Mouse (Mus musculus) hindbrain, embryonic 13.5 days (tissue): Measurements from ENCODE around the gene Acad8. TPM values are rescaled to one million over a fixed set of nuclear protein-coding genes. Genes with fewer than 3 reads are reported as not detected.

ENCODE experiments used
- ATAC-seq: fragments of 200-750 bp; cut with Nextera tagmentation; 2 replicates; pipeline ENCODE4 v1.8.0; 2017; ENCODE audit warnings: moderate TSS enrichment; ENCODE audit not compliant: low FRiP score
- H3K27ac ChIP-seq: fragments of 300-500 bp; sonication (generic); 2 replicates; pipeline ENCODE4 v1.5.1; 2015; ENCODE audit warnings: inconsistent platforms, mild to moderate bottlenecking, moderate library complexity
- H3K27me3 ChIP-seq: fragments of 300-500 bp; sonication (generic); 2 replicates; pipeline ENCODE4 v1.6.1; 2015; ENCODE audit warnings: mild to moderate bottlenecking, inconsistent platforms
- H3K36me3 ChIP-seq: fragments of 300-500 bp; sonication (generic); 2 replicates; pipeline ENCODE4 v1.6.1; 2015; ENCODE audit warnings: mild to moderate bottlenecking, inconsistent platforms
- H3K4me1 ChIP-seq: fragments of 300-500 bp; sonication (generic); replicated peaks from 2 replicates; pipeline ENCODE4 v1.6.1; 2015; ENCODE audit warnings: inconsistent platforms
- H3K4me2 ChIP-seq: fragments of 300-500 bp; sonication (generic); 2 replicates; pipeline ENCODE4 v1.6.1; 2015; ENCODE audit warnings: inconsistent platforms, mild to moderate bottlenecking, moderate library complexity
- H3K4me3 ChIP-seq: fragments of 300-500 bp; sonication (generic); 2 replicates; pipeline ENCODE4 v1.5.1; 2015; ENCODE audit warnings: mild to moderate bottlenecking, inconsistent platforms
- H3K9ac ChIP-seq: fragments of 300-500 bp; sonication (generic); 2 replicates; pipeline ENCODE4 v1.6.1; 2015; ENCODE audit warnings: mild to moderate bottlenecking, inconsistent platforms
- H3K9me3 ChIP-seq: fragments of 300-500 bp; sonication (generic); 2 replicates; pipeline ENCODE4 v1.6.1; 2016; ENCODE audit warnings: inconsistent platforms
- WGBS: fragments of 180-500 bp; shearing (Covaris S2); methylation state at CpG from one replicate; pipeline ENCODE4 v1.1.7; 2015; 5-methylcytosine and 5-hydroxymethylcytosine counted together
- polyA plus RNA-seq: library from polyadenylated mRNA; unstranded; fragments of >200 nt; fragmentation: Nextera tagmentation; extraction: Ambion mirVana; gene quantifications from 2 replicates; pipeline ENCODE4 v1.2.1, GENCODE M21; 2015

Acad8 gene
- 33.0 and 36.7 TPM in 2 replicates for polyA plus RNA-seq

GRCm38 (mm10) chr9:26999461-27000395 lies at the start of gene Acad8, which contains the start of gene Thyn1:
Gene Acad8, minus strand, starts transcription at chr9:26999566.
Gene Thyn1, plus strand, starts transcription at chr9:26999710.
- Histone ChIP-seq H3K4me2 (peak within 1 kb of the TSS; percentile 87), H3K9me3 (no peaks in the 10 kb centered on the region), H3K27ac (peak within 1 kb of the TSS; percentile 76), H3K4me1 (peaks cover 26% of the 10 kb centered on the region), H3K9ac (peak within 1 kb of the TSS; percentile 83), H3K27me3 (no peaks in the 10 kb centered on the region), H3K4me3 (peak within 1 kb of the TSS; percentile 73), H3K36me3 (peaks cover 21% of the 10 kb centered on the region)
- ATAC-seq, result peak; percentile 100
- 1% methylated on average over 35 of the region's 35 CpGs for WGBS

DNA sequence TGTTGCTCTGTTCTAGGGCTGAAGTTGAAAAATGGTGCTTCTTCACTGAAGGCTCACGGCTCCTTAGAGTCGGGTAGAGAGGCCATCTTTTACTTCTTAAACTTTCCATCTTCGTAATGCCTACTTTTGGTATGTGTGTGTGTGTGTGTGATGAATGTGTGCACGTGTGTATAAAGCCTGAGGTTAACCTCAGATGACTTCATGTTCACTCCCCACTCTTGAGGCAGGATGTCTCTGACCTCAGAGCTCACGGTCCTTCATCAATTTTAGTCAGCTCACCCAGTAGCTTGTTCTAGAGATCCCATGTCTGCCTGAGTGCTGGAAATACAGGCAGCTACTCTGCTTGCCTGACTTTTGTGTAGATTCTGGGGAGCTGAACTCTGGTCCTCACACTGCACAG lies 44.5 kb upstream of the Acad8 start:
- no peak overlapping the region for H3K4me2 ChIP-seq
- H3K9me3 ChIP-seq, result no peaks in the 10 kb centered on the region
- WGBS, result 88% methylated on average over 5 of the region's 5 CpGs
- H3K4me3 ChIP-seq, result no peak overlapping the region
- ATAC-seq, result no peak
- no peak overlapping the region for H3K27ac ChIP-seq
- H3K36me3 ChIP-seq, result peaks cover 89% of the 10 kb centered on the region
- H3K4me1 ChIP-seq, result no peaks in the 10 kb centered on the region
- no peaks in the 10 kb centered on the region for H3K27me3 ChIP-seq
- H3K9ac ChIP-seq, result no peak overlapping the region

- H3K36me3 ChIP-seq, result 0 out of 2 replicates have a peak, but pooled peaks cover 5% of the 10 kb centered on the region
- peak overlapping the region; percentile 84 for H3K4me2 ChIP-seq
- H3K27ac ChIP-seq, result 0 out of 2 replicates have a peak overlapping the region, but pooled peaks have one; percentile 35
- peak overlapping the region; percentile 98 for H3K4me3 ChIP-seq
- 1% methylated on average over 17 of the region's 17 CpGs for WGBS
- no peaks in the 10 kb centered on the region for H3K9me3 ChIP-seq
- H3K4me1 ChIP-seq, result peaks cover 52% of the 10 kb centered on the region
- peak overlapping the region; percentile 77 for H3K9ac ChIP-seq
- H3K27me3 ChIP-seq, result no peaks in the 10 kb centered on the region
- ATAC-seq, result peak; percentile 58
Measured at GRCm38 (mm10) chr9:27030763-27031100, 31.4 kb upstream of the Acad8 start.

DNA sequence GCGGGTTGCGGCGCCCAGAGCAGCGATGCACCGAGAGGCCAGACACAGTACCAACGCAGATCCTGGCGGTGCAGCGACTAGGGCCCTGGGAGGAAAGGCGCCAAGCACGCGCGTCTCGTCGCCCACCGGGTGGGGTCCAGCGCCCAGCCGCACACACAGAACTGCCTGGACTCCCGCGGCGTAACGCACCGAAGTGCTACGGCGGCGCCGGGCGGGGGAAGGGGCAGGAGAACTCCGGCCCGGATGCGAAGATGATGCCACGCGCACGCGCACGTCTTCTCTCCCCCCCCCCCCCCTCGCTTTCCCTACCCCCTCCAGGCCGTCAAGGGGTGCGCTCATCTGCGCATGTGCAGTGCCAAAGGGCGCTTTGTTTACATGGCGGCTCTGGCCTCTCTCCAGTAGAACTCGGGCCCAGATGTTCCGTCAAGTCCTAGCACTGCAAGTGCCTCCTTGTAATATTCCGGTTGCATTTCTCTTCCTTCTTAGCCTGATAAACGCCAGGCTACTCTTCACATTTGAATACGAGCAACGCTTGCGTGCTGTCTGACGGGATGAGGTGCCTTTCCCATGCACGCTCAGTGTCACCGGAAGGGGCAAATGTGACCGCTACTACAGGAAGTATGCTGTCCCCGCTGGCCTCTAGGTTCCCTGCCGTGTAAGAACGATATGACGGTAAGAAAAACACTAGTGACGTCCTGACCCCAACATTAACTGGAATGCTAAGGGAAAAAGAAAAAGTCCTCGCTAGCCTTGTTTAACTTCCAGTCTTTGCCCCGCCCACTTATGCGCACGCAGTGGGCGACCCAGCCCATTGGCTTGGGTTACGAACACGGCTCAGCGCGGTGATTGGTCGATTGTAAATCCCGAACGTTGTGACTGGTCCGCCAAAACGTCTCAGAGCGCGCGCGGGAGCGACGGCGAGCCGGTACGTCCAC lies 30.7 kb upstream of the Acad8 start, which contains the start of the genes Vps26b and Ncapd3:
Gene Vps26b (minus strand): TSS at position 238 of the 935 bp plus-strand sequence.
Gene Ncapd3 (plus strand): TSS at position 348 of the 935 bp plus-strand sequence.
- Histone ChIP-seq H3K9me3 (no peaks in the 10 kb centered on the region), H3K27ac (peak within 1 kb of the TSS; percentile 96), H3K36me3 (0 out of 2 replicates have a peak, but pooled peaks cover 5% of the 10 kb centered on the region), H3K4me2 (peak within 1 kb of the TSS; percentile 84), H3K4me3 (peak within 1 kb of the TSS; percentile 98), H3K9ac (peak within 1 kb of the TSS; percentile 97), H3K27me3 (no peaks in the 10 kb centered on the region), H3K4me1 (peaks cover 54% of the 10 kb centered on the region)
- WGBS, result under 1% methylated on average over 63 of the region's 80 CpGs
- peak; percentile 95 for ATAC-seq

DNA sequence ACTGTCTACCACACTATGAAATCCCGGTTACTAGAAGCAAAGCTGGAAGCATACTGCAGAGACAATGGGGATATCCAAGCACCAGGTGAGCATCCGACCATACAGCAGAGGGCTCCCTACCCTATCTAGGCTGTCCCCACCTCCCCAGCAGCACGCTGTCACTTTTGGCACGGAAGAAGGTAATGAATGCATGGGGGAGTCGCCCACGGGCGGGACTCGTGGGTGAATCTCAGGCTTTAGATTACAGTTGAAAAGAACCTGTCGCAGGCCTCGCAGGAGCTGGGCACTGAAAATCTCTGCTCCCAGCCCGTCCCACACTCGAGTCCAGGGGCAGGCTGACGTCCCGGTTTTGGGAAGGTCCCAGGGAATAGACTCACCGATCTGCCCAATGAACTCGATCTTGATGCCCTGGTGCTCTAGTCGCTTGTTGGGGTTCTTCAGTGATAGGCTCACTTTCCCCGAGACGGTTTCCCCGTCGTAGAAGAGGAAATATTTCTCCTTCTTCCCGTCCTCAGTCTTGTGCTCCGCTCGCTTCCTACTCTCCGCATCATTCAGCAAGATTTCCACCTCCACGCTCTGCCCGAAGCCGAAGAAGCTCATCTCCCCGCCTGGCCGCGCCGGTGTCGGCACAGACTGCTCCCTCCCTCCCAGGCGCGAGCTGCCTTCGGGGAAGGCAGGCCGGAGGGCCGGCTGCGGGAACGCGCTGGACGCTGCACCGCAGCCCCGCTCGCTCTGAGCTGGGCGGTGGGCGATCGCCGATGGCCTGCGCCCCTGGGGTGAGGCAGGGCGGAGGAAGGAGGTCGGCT lies 29.9 kb upstream of the Acad8 start:
- Histone ChIP-seq H3K9me3 (no peaks in the 10 kb centered on the region), H3K4me3 (peak overlapping the region; percentile 98), H3K36me3 (0 out of 2 replicates have a peak, but pooled peaks cover 5% of the 10 kb centered on the region), H3K27me3 (no peaks in the 10 kb centered on the region), H3K4me1 (peaks cover 61% of the 10 kb centered on the region), H3K9ac (peak overlapping the region; percentile 97), H3K4me2 (peak overlapping the region; percentile 78), H3K27ac (peak overlapping the region; percentile 96)
- WGBS, result 0% methylated on average over 52 of the region's 52 CpGs
- peak; percentile 53 for ATAC-seq

- Histone ChIP-seq H3K27ac (no peak overlapping the region), H3K4me3 (peak overlapping the region; percentile 98; the same call in 1 of the 2 replicates), H3K36me3 (peaks cover 14% of the 10 kb centered on the region; the same call in 1 of the 2 replicates), H3K9ac (no peak overlapping the region), H3K4me2 (peak overlapping the region; percentile 78), H3K27me3 (no peaks in the 10 kb centered on the region), H3K4me1 (peaks cover 47% of the 10 kb centered on the region), H3K9me3 (no peaks in the 10 kb centered on the region)
- no peak for ATAC-seq
- 89% methylated on average over 1 of the region's 1 CpGs for WGBS
Measured at GRCm38 (mm10) chr9:27026708-27027107, 27.3 kb upstream of the Acad8 start.

DNA sequence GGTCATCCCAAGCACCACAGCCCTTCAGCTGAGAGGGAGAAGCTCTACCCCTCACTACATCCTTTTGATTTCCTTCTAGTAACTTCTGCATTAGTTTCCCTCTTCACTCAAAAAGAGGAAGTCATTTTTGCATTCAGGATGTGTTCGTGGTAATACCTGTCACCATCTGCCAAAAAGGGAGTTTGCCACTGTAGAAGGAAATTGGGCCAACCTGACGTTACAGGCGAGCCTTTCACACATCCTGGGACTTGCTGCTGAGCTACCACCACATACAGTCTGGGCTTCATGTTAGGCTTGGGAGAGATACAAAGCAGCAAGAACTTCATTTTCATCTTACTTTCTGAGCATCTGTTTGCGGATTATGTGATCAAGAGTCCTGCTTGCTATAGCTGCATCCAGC lies 24.3 kb upstream of the Acad8 start:
- Histone ChIP-seq H3K4me3 (no peak overlapping the region), H3K36me3 (peaks cover 27% of the 10 kb centered on the region), H3K4me2 (no peak overlapping the region), H3K4me1 (peaks cover 37% of the 10 kb centered on the region), H3K9me3 (no peaks in the 10 kb centered on the region), H3K27ac (no peak overlapping the region), H3K9ac (no peak overlapping the region), H3K27me3 (no peaks in the 10 kb centered on the region)
- 85% methylated on average over 4 of the region's 4 CpGs for WGBS
- no peak for ATAC-seq

DNA sequence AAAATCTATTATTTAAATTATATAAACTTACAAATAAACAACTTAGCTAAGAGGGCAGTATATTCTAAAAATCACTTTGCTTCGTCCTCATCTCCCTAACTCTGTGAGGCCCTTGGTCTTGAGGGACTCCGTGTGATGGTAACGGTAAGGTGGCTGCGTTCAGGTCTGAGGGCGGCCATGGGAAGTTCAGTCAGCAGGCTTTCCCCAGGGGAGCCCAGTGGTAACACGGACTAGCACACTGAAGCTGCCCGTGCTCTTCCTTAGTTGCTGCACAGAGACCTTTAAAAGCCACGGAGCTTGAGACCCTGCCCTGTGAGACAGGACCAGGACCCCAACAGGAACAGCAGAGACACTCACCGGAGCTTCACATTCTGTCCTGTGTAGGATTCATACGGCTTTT lies 19.6 kb upstream of the Acad8 start:
- no peak overlapping the region for H3K27ac ChIP-seq
- no peak for ATAC-seq
- H3K4me1 ChIP-seq, result no peaks in the 10 kb centered on the region
- H3K27me3 ChIP-seq, result no peaks in the 10 kb centered on the region
- WGBS, result 96% methylated on average over 10 of the region's 10 CpGs
- no peak overlapping the region for H3K4me3 ChIP-seq
- peaks cover 66% of the 10 kb centered on the region for H3K36me3 ChIP-seq
- H3K4me2 ChIP-seq, result no peak overlapping the region
- H3K9ac ChIP-seq, result no peak overlapping the region
- no peaks in the 10 kb centered on the region for H3K9me3 ChIP-seq

- no peaks in the 10 kb centered on the region for H3K4me1 ChIP-seq
- H3K9ac ChIP-seq, result no peak overlapping the region
- no peaks in the 10 kb centered on the region for H3K27me3 ChIP-seq
- H3K4me3 ChIP-seq, result no peak overlapping the region
- no peaks in the 10 kb centered on the region for H3K9me3 ChIP-seq
- H3K27ac ChIP-seq, result no peak overlapping the region
- ATAC-seq, result no peak
- peaks cover 98% of the 10 kb centered on the region for H3K36me3 ChIP-seq
- no peak overlapping the region for H3K4me2 ChIP-seq
- 93% methylated on average over 4 of the region's 4 CpGs for WGBS
Measured at GRCm38 (mm10) chr9:27011572-27011971, 12.2 kb upstream of the Acad8 start.

- WGBS, result 93% methylated on average over 5 of the region's 5 CpGs
- Histone ChIP-seq H3K27me3 (no peaks in the 10 kb centered on the region), H3K4me1 (no peaks in the 10 kb centered on the region), H3K27ac (no peak overlapping the region), H3K36me3 (peaks cover 100% of the 10 kb centered on the region), H3K4me2 (no peak overlapping the region), H3K9ac (no peak overlapping the region), H3K9me3 (no peaks in the 10 kb centered on the region), H3K4me3 (no peak overlapping the region)
- ATAC-seq, result no peak
Measured at GRCm38 (mm10) chr9:27009231-27009630, 9.9 kb upstream of the Acad8 start.

DNA sequence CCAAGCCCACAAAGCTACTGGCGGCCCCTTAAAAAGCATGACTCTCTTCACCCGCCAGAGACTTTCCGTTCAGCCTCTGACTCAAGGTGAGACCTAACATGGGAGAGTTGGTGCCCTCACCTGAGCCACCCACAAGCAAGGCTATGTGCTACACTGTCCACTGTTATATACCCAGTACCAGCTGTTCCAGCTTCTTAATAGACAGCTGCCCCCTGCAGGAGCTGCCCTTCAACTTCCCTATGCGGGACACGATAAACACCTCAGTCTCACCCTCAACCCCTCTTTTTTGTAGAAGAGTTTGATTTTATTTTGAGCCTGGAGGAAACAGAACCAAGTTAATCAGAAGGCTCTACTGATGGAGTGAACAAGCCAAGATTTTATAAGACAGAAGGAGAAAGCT lies 7.5 kb upstream of the Acad8 start:
- no peak for ATAC-seq
- no peak overlapping the region for H3K9ac ChIP-seq
- 93% methylated on average over 5 of the region's 5 CpGs for WGBS
- no peak overlapping the region for H3K4me3 ChIP-seq
- H3K4me2 ChIP-seq, result no peak overlapping the region
- H3K4me1 ChIP-seq, result 0 out of 2 replicates have a peak, but pooled peaks cover under 1% of the 10 kb centered on the region
- no peaks in the 10 kb centered on the region for H3K27me3 ChIP-seq
- 0 out of 2 replicates have a peak overlapping the region, but pooled peaks have one; percentile 2 for H3K27ac ChIP-seq
- H3K9me3 ChIP-seq, result no peaks in the 10 kb centered on the region
- peaks cover 93% of the 10 kb centered on the region for H3K36me3 ChIP-seq
